Mouse (Mus musculus) G1E (cell line): ENCODE results near the gene Gabbr1.

Source experiments
- CTCF ChIP-seq: IDR thresholded peaks from 2 replicates; pipeline ENCODE4 v1.5.1; 2012; ENCODE audit warnings: low read depth, low read length, inconsistent platforms, mixed read lengths
- GATA1 ChIP-seq: IDR thresholded peaks from 2 replicates; pipeline ENCODE4 v1.6.1; 2012; ENCODE audit warnings: borderline replicate concordance, low read length, inconsistent platforms, mixed read lengths

DNA sequence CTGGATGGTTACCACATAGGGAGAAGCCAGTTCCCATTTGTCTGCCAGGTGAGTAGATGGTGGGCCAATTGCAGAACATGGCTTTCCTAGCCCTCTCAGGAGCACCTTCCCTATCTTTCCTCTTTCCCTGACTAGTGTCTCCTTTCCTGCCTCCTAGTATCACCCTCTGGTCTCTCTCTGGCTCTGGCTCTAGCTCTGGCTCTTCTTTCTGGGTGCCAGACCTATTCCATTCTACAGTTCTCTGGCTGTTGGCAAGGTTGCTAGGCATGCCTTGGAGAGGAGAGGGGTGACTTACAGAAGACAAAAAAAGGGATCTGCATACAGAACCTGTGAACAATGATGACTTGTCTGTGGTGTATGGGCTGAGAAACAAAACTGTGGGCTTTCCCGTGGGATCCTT, 22.1 kb downstream of the Gabbr1 start:
- TF ChIP-seq GATA1 (no peak), CTCF (no peak)
